Mouse (Mus musculus) urinary bladder, postnatal 4 days (tissue): Measurements from ENCODE around the gene Grk5.

ENCODE experiments used
- DNase-seq, 2 experiments: peaks; one replicate each; pipeline ENCODE4 v3.0.0; 2021 to 2022; ENCODE audit warnings: low spot score in 2 of 2

The Grk5 gene

DNA sequence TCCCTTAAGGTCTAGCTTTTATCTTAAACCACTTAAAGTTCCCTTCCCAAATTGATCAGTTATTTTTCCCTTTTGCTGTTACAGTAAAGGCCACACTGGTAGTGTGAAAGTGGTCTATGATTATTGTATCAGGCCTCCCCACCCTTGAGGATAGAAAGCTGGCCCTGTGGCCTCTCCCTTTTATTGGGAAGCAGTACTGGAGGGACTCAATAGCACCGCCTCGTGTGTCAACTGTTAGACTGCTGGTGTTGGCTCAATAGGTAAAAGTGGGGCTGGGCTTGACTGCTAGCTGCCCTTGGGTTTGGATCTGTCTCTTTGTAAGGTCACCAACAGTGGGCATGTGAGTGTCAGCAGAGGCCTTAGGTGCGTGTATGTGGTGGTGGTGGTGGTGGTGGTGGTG, 174.8 kb downstream of the Grk5 start:
- no peak for DNase-seq

DNA sequence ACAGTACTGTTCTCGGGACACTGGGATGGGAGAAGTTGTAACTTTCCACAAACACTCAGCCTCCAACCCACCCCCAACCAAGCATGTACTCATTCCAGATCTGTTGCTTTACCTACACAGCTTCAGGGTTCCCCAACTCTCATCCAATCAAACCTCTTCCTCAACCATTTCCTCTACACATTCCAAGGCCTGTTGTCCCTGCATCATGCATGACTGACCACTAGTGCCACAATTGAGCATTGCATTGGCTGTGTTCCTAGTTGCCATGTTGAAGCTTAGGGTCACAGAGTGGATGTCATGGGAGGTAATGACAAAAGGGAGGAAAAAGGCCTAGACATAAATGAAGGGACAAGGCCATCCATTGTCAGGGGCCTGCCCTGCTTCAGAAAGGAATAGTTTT, 175.5 kb downstream of the Grk5 start:
- no peak for DNase-seq

DNA sequence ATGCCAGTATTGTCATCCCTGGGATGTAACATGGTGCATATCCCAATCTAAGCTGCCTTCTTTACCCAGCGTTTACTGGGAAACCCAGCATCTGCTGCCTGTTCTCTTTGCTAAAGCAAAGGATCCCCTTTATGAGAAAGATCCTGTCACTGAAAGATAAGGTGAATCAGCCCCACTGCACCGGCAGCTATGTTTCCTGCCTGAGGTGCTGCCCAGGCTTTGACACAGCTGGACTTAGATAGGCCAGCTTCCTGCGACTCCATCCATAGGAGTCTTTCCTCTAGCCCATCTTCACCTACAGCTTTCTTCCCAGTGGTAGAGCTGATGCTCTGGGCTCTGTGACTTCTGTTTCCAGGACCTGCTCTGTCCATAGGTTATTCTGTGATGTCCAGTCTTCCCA, 189.1 kb downstream of the Grk5 start:
- DNase-seq, result no peak

DNA sequence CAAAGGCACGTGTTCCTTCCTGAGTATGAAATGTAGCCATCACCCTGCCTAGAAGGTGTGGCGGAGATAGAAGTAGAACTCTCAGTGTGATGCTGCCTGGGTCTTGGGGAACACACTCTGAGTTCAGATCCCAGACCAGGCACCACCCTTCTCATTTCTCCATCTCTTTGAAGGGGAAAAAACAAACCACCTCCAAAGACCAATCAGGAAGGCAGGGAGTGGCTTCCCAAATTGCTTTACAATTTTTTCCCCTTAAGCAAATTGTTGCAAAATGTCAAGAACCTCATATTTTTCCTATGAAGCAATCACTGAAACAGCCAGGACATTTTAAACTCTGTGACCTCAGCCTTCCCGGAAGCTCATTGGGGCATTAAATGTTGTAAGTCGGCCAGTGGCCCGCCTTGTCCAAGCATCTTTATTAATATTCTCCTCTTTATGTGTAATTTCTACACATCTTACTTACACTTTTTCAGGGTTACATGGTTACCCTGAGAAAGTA, 190.8 kb downstream of the Grk5 start:
- no peak for DNase-seq

DNA sequence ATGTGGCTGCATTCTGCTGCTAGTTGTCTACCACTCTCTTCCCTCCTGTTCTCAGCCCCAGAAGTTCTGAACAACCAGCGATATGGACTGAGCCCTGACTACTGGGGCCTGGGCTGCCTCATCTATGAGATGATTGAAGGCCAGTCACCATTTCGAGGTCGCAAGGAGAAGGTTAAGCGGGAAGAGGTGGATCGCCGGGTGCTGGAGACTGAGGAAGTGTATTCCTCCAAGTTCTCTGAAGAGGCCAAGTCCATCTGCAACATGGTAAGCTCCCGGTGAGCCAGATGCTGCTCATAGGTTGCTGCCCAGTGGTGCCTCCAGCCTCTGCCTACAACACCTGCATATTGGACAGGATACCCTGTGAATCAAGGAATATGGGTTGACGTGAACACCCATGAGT, 193.5 kb downstream of the Grk5 start:
- DNase-seq, result no peak

DNA sequence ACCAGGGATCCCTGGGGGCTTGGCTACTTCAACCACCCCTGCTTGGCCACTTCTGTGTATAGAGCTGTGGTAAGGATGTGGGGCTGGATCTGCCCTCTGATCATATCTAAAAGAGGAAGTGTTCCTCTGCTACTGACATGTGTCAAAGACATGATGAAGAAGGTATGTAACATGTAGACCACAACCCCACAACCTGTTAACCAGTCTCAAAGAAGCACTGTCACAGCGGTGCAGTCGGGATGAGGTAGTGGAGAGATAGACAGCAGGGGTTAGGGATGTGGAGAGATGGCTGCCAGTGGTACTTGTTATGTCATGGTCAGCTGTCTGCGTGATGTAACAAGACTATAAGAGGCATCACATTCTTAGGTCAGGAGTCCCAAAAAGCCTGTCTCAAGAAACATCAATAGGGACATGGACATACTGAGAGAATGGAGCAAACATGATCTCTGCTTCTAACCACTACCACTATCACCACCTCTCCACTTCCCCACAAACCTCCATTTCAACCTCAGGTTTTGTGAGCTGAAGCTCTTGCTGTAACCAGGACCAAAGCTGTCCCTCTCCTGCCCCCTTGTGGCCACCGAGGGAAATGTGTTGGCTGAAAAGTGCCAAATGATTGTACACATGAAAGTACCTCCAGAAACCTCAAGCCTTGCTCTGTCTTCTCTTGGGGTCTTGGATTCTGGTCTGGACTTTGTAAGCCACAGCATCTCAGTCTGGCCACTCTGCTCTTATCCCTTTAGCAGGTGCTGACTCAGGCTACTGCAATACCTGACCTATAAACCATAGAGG, 194.8 kb downstream of the Grk5 start:
- DNase-seq, result peak; percentile 78 to 89

DNA sequence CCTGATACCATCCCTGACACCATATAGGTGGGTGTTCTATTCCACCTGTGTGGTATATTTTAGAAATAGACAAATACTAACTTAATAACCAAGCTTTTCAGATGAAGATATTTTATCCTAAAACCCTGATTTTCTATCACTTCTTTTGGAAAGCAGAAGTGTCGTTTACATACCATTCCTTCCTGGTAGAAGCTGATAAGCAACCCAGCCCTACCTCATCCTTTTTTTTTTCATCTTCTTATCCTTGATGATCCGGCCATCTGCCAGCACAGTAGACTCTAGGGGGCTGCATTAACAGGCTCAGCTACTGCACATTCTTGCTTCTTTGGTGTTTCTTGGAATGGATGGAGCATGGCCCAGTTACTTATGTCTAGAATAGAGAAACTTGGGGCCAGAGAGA, 195.7 kb downstream of the Grk5 start:
- no peak for DNase-seq

DNA sequence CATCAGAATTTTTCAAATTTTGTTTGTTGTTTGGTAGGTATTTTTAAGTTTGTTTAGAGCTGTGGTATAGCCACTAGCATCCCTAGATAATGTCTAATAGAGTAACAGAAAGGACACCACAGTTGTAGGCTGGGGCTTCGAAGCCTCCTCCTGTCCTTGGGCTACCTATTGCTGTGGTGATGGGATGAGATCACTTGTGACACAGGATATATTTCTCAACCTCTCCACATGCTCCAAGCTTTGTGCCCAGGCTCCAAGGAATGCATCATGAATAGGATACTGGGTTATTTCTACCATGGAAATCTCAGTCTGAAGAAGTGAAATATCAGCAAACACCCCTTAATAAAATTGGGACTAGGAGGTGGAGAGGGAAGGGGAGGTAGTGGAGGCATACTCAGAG, 198.2 kb downstream of the Grk5 start:
- no peak for DNase-seq

DNA sequence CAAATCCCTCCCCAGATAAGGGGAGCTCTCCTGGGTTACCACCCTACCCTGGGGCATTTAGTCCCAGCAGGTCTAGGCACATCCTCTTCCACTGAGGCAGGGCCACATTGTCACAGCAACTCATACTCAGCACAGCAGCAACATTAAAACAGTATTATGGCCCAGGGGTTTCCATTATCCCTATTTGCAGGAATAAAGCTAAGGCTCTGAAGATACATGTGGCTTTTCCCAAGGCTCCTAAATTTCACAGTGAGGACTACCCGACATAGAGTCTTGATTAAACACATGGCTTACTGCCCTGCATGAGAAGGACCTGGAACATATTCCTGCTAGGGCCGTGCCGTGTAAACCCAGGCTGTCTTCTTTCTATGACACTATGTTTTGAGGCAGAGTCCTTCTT, 199.5 kb downstream of the Grk5 start:
- DNase-seq, result no peak

DNA sequence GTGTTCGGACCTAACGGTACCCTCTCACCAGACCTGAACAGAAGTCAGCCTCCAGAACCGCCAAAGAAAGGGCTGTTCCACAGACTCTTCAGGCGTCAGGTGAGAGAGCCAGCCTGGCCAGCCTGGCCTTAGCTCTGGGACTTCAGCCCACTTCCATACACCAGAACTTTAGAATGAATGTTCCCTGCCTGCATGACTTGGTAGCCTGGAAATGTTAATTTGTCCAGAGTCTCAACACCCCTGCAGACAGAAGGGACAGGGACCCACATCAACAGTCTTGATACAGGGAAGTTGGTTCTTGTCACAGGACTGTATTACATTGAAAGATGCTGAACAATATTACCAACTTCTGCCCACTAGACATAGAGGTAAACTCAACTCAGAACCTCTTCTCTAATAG, 201.0 kb downstream of the Grk5 start:
- DNase-seq, result no peak

DNA sequence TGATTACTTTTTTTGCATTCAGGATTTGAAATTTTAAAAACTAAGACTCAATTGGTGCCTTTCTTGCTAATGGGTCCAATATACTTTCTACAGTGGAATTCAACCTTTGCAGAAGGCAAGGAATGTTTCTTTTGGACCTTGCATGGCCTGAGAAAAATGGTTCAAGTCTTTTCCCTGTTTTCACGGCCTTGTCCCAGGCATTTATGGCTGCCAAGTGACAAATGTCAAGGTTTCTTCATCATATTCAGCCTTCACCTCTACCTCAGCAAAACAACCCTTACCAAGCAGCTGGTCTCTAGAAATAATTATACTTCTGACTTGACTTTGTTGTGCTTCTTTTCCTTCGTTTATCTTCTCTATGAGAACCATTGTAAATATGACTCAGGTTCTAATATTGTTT, 207.2 kb downstream of the Grk5 start:
- DNase-seq, result no peak

DNA sequence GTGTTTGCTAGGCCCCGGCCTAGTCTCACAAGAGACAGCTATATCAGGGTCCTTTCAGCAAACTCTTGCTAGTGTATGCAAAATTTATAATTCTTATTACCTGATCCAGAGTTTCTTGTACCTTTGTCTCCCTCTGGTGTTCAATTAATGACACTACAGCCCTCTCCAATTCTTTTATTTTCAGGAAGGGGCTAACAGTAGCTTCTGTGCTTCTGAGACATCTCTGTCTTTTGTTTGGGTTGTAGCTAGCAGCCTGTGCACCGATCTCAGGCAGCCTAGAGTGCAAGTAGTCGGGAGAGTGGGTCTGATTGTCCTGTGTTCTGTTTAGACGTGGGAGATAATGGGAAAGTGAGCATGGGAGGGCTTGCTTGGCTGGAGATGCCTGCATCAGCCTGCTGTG, 208.2 kb downstream of the Grk5 start:
- DNase-seq, result no peak

DNA sequence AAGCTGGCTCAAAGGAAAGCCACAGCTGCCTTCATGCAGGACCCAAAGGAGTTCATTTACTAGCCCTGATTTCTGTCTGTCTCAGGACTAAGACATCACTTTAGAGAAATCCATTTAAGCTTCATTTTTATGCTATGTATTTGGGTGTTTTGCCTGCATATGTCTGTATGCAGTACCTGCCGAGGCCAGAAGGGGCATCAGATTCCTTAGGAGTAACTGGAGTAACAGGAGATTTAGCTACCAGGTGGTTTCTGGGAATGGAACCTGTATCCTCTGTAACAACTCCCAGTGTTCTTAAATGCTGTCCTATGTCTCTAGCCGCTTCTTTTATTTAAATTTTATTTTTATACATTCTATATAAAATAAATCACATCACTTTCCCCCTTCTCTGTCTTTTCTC, 220.6 kb downstream of the Grk5 start:
- DNase-seq, result no peak

DNA sequence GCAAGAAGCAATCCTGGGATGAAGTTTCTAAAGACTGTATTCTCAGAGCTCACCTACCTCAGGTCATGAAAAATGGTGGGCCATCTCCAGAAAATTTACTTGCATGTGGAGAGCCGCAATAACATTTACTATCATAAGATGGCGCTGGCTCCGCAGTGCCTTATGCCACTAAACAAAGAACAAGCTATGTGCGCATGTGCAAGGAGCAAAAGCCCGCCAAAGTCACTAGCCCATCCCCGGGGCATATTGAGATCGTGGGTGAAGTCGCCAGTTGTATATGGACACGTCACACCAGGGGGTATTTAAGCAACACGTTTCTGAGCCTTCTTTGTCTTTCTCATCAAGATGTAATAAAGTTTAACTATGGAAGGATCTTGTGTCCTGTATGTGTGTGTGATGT, 241.5 kb downstream of the Grk5 start:
- no peak for DNase-seq

DNA sequence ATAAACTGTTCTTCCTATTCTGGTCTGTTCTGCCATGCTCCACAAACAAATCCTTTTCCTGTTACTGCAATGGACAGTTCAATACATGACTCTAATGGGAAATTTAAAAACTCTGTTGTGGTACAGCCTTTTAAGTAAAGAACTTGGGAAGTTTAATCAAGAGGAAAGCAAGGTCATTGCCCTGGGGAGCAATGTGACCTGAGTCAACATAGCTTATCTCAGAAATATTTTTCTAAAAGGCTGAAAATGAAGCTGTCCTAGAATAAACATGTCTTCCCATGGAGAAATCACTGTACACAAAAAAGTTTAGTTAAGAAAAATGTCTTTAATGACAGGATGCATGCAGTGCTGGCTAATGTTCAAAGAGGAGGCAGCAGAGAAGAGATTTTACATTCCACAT, 249.1 kb downstream of the Grk5 start:
- DNase-seq, result no peak

DNA sequence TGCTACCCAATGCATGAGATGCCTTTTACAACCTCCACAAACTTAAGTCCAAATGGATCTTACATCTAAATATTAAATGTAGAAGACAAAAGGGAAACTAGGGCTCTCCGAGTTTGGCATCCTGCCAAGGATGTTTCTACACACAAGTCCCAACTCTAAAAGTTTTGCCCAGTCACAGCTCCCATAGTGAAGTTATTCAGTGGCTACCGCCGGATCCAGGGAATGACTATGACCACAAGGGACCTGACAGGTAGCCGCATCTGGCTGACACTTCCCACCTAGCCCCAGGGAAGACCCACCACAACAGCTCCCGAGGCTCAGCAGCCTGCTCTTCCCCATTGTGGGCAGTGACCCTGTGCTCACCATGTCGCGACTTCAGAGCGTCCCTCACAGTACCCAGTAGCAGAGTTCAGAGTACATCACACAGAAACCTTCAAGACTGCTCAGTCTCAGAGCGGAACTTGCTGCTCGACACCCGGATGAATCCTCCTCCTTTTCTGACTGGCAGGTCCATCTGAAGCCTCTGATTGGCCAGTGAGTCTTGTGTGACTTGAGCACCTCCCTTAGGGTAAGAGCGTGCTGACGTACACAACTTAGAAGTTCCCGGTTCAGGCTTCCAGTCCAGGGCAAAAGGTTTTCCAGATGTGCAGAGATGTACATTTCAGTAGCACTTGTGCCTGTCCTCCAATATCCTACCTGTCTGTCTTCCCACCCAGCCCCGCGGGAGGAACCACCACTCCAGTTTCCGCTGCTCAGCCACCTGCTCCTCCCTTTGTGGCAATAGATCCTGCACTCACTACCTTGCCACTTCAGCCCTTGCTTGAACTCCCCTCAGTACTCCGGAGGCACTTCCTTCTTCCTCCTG, 251.0 kb downstream of the Grk5 start, which contains the start of gene Zfp950:
TSS of gene Zfp950 (minus strand) at position 499 of the 865 bp plus-strand sequence.
- DNase-seq, result peak; percentile 77 to 78

DNA sequence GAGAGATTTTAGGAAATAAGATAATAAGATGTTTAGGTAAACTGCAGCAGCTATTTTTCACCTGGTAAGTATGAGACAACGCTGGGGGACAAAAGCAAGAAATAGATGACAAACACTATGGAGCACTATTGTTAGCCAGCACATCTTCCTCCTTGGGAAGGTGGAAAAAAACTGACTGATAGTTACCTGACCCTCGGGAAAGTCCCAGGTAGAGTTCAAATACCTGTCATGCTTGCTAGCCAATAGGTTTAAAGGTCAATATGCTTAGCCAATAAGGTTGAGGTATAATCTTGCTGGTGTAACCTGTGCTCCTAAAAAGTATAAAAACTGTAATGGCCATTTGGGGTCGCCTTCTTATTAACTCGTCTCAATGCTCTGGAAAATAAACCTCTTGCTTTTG, 251.8 kb downstream of the Grk5 start:
- DNase-seq, result no peak
